ENCODE assay signal across 7 mouse cellular contexts in genomic region chr9:121494006-121494767, GRCm38 (mm10). TPM values are rescaled to one million over a fixed set of nuclear protein-coding genes. Genes with fewer than 3 reads are reported as not detected.
DNase-seq lines count a peak whose midpoint lies in the region; ATAC-seq and TF ChIP-seq lines count a peak whose summit lies in the region.

No protein-coding gene starts in this region.

- H3K36me3 ChIP-seq in lung, embryonic 14.5 days (ENCODE audit: insufficient read depth), result no peaks in the 10 kb centered on the region
- H3K36me3 ChIP-seq in embryonic facial prominence, embryonic 15.5 days, result no peaks in the 10 kb centered on the region
- H3K36me3 ChIP-seq in limb, embryonic 11.5 days (ENCODE audit: control insufficient read depth, insufficient read depth, low read length), result no peaks in the 10 kb centered on the region
- no peaks in the 10 kb centered on the region for H3K36me3 ChIP-seq in stomach, embryonic 15.5 days

- ATAC-seq in lung, embryonic 14.5 days (ENCODE audit: insufficient read depth), result peak; percentile 29; the same call in 1 of the 2 replicates
- ATAC-seq in embryonic facial prominence, embryonic 15.5 days (ENCODE audit: insufficient number of reproducible peaks, low FRiP score, low TSS enrichment, low read depth), result no peak
- no peak for ATAC-seq in limb, embryonic 11.5 days (ENCODE audit: insufficient number of reproducible peaks, low FRiP score, low TSS enrichment, low read depth)
- ATAC-seq in stomach, embryonic 15.5 days (ENCODE audit: insufficient read depth, low FRiP score, low read depth), result no peak

- peak overlapping the region; percentile 23 for H3K4me3 ChIP-seq in lung, embryonic 14.5 days (ENCODE audit: low read depth, low read length)
- H3K4me3 ChIP-seq in embryonic facial prominence, embryonic 15.5 days (replicated peaks), result peak overlapping the region; percentile 27
- H3K4me3 ChIP-seq in limb, embryonic 11.5 days (ENCODE audit: low read depth, low read length), result peak overlapping the region; percentile 20
- H3K4me3 ChIP-seq in stomach, embryonic 15.5 days (replicated peaks), result peak overlapping the region; percentile 25

- peak overlapping the region; percentile 51 for H3K4me2 ChIP-seq in lung, embryonic 14.5 days
- H3K4me2 ChIP-seq in embryonic facial prominence, embryonic 15.5 days (replicated peaks), result peak overlapping the region; percentile 49
- peak overlapping the region; percentile 55 for H3K4me2 ChIP-seq in limb, embryonic 11.5 days (ENCODE audit: low read depth, severe bottlenecking)
- H3K4me2 ChIP-seq in stomach, embryonic 15.5 days, result peak overlapping the region; percentile 48

- H3K27ac ChIP-seq in lung, embryonic 14.5 days (ENCODE audit: low read depth), result no peak overlapping the region
- no peak overlapping the region for H3K27ac ChIP-seq in embryonic facial prominence, embryonic 15.5 days (replicated peaks)
- H3K27ac ChIP-seq in limb, embryonic 11.5 days (replicated peaks; ENCODE audit: low read depth, low read length), result no peak overlapping the region
- H3K27ac ChIP-seq in stomach, embryonic 15.5 days, result no peak overlapping the region

- no peaks in the 10 kb centered on the region for H3K4me1 ChIP-seq in lung, embryonic 14.5 days (ENCODE audit: insufficient read depth)
- peaks cover 10% of the 10 kb centered on the region; the same call in 1 of the 2 replicates for H3K4me1 ChIP-seq in embryonic facial prominence, embryonic 15.5 days
- no peaks in the 10 kb centered on the region; the same call in 1 of the 2 replicates for H3K4me1 ChIP-seq in limb, embryonic 11.5 days (ENCODE audit: control insufficient read depth, insufficient read depth, low read length)
- peaks cover 13% of the 10 kb centered on the region; the same call in 1 of the 2 replicates for H3K4me1 ChIP-seq in stomach, embryonic 15.5 days

- peak; percentile 32 for DNase-seq in lung, embryonic 14.5 days
- DNase-seq in lung, postnatal 14 days, result no peak
- peak; percentile 58 for DNase-seq in limb, embryonic 11.5 days (ENCODE audit: low spot score)
- DNase-seq in ovary, postnatal 10 days (ENCODE audit: low spot score), result no peak
- no peak for DNase-seq in thymus, postnatal 4 days

- no peak overlapping the region for H3K9ac ChIP-seq in lung, embryonic 14.5 days
- no peak overlapping the region for H3K9ac ChIP-seq in embryonic facial prominence, embryonic 15.5 days
- peak overlapping the region; percentile 27; the same call in 1 of the 2 replicates for H3K9ac ChIP-seq in limb, embryonic 11.5 days (ENCODE audit: low read length)
- no peak overlapping the region for H3K9ac ChIP-seq in stomach, embryonic 15.5 days

- peaks cover 49% of the 10 kb centered on the region for H3K27me3 ChIP-seq in lung, embryonic 14.5 days (ENCODE audit: insufficient read depth, low read length)
- H3K27me3 ChIP-seq in embryonic facial prominence, embryonic 15.5 days, result peaks cover 60% of the 10 kb centered on the region
- peaks cover 39% of the 10 kb centered on the region for H3K27me3 ChIP-seq in limb, embryonic 11.5 days (ENCODE audit: control insufficient read depth, insufficient read depth, low read length)
- H3K27me3 ChIP-seq in stomach, embryonic 15.5 days (replicated peaks), result peaks cover 58% of the 10 kb centered on the region

- no peaks in the 10 kb centered on the region for H3K9me3 ChIP-seq in lung, embryonic 14.5 days (ENCODE audit: low read depth, low read length)
- H3K9me3 ChIP-seq in embryonic facial prominence, embryonic 15.5 days (replicated peaks), result no peaks in the 10 kb centered on the region
- no peaks in the 10 kb centered on the region for H3K9me3 ChIP-seq in limb, embryonic 11.5 days (ENCODE audit: control insufficient read depth, low read length)
- H3K9me3 ChIP-seq in stomach, embryonic 15.5 days, result no peaks in the 10 kb centered on the region

- TF ChIP-seq CTCF in lung, embryonic 14.5 days (IDR thresholded peaks at IDR 0.05; ENCODE audit: low read depth), result no peak

- 2% methylated on average over 48 of the region's 48 CpGs for WGBS in lung, embryonic 14.5 days
- 2% methylated on average over 48 of the region's 48 CpGs for WGBS in embryonic facial prominence, embryonic 15.5 days
- WGBS in limb, embryonic 11.5 days, result 2% methylated on average over 48 of the region's 48 CpGs
- WGBS in stomach, embryonic 15.5 days, result 2% methylated on average over 48 of the region's 48 CpGs

RNA-seq across cellular contexts. Expression of gene Cck, which starts 1.3 kb away (rescaled TPM):
- not detected in 2 replicates for polyA plus RNA-seq in lung, embryonic 14.5 days (2014; fragmentation: Nextera tagmentation; extraction: Ambion mirVana)
- polyA plus RNA-seq in embryonic facial prominence, embryonic 15.5 days (2015; fragmentation: Nextera tagmentation; extraction: Ambion mirVana), result 2.3 TPM in 2 replicates
- polyA plus RNA-seq in limb, embryonic 11.5 days (2014; fragmentation: Nextera tagmentation; extraction: Ambion mirVana), result 0.58 and 0.85 TPM in 2 replicates
- polyA plus RNA-seq in stomach, embryonic 15.5 days (2015; fragmentation: Nextera tagmentation; extraction: Ambion mirVana), result 8.1 and 12.1 TPM in 2 replicates

Comparison
In these comparisons a context has a peak if more than half of its experiments do, and no peak if none do; other contexts are left out.
1. DNase-seq: peak in lung, embryonic 14.5 days (single experiment) and limb, embryonic 11.5 days (single experiment); none in lung, postnatal 14 days (single experiment), ovary, postnatal 10 days (single experiment) and thymus, postnatal 4 days (single experiment).
2. Peak in every context shown above with its lines, with median percentiles within 50 percentile points of each other: H3K4me2 ChIP-seq and H3K4me3 ChIP-seq.